Mouse (Mus musculus): Measurements from ENCODE around the gene Anapc2. TPM values are rescaled to one million over a fixed set of nuclear protein-coding genes. Genes with fewer than 3 reads are reported as not detected.

Anapc2 gene
- polyA plus RNA-seq, 2 experiments = 117 to 121 TPM

GRCm38 (mm10) chr2:25264286-25264660 lies 8.0 kb upstream of the Anapc2 start:
- Histone ChIP-seq H3K27me3 (ENCODE audit: control insufficient read depth, insufficient read depth, low read length) (peaks cover 13% of the 10 kb centered on the region; the same call in 1 of the 2 replicates), H3K4me3 (replicated peaks; ENCODE audit: low read length) (no peak overlapping the region), H3K27ac (replicated peaks; ENCODE audit: low read depth, low read length) (no peak overlapping the region), H3K4me1 (ENCODE audit: control insufficient read depth, insufficient read depth, low read length) (peaks cover 11% of the 10 kb centered on the region), H3K9me3 (ENCODE audit: control insufficient read depth, low read length) (no peaks in the 10 kb centered on the region), H3K36me3 (ENCODE audit: control insufficient read depth, insufficient read depth, low read length) (peaks cover 8% of the 10 kb centered on the region), H3K4me2 (replicated peaks; ENCODE audit: low read depth, low read length, severe bottlenecking) (peak overlapping the region; percentile 99; the same call in 1 of the 2 replicates), H3K9ac (ENCODE audit: low read depth, low read length, severe bottlenecking) (0 out of 2 replicates have a peak overlapping the region, but pooled peaks have one; percentile 53)
- TF ChIP-seq POLR2A (IDR thresholded peaks at IDR 0.05; ENCODE audit: borderline replicate concordance, extremely low read depth, insufficient read depth, insufficient read length) = no peak
- WGBS = 74% methylated on average over 5 of the region's 5 CpGs
- no peak for DNase-seq (ENCODE audit: low spot score)
- ATAC-seq (ENCODE audit: low FRiP score, low read depth) = no peak

DNA sequence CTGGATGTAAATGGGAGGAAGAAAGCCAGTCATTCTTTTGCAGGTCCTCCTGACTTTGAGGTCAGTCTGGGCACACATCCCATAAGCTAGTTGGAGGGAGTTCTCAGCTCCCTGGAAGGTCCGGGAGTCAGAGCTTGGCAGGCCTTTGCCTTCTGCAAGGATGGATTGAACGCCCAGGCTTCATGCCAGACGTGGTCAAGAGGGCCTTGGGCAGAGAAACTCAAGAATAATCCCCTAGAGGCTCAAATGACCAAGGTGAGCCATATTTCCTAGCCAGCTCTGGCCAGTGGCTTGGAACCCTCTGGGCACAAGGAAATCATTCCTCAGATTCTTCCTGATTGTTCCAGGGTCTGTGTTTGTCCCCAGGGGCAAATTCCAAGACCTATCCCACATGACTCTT lies 7.4 kb upstream of the Anapc2 start:
- H3K9ac ChIP-seq (ENCODE audit: low read depth, low read length, severe bottlenecking) = no peak overlapping the region; the same call in 1 of the 2 replicates
- no peak overlapping the region for H3K4me2 ChIP-seq (replicated peaks; ENCODE audit: low read depth, low read length, severe bottlenecking)
- TF ChIP-seq POLR2A (IDR thresholded peaks at IDR 0.05; ENCODE audit: borderline replicate concordance, extremely low read depth, insufficient read depth, insufficient read length) = no peak
- no peaks in the 10 kb centered on the region for H3K9me3 ChIP-seq (ENCODE audit: control insufficient read depth, low read length)
- H3K27me3 ChIP-seq (ENCODE audit: control insufficient read depth, insufficient read depth, low read length) = peaks cover 13% of the 10 kb centered on the region; the same call in 1 of the 2 replicates
- H3K4me1 ChIP-seq (ENCODE audit: control insufficient read depth, insufficient read depth, low read length) = peaks cover 11% of the 10 kb centered on the region
- no peak for ATAC-seq (ENCODE audit: low FRiP score, low read depth)
- no peak overlapping the region for H3K27ac ChIP-seq (replicated peaks; ENCODE audit: low read depth, low read length)
- DNase-seq (ENCODE audit: low spot score) = no peak
- 72% methylated on average over 3 of the region's 3 CpGs for WGBS
- H3K36me3 ChIP-seq (ENCODE audit: control insufficient read depth, insufficient read depth, low read length) = peaks cover 14% of the 10 kb centered on the region
- no peak overlapping the region for H3K4me3 ChIP-seq (replicated peaks; ENCODE audit: low read length)

DNA sequence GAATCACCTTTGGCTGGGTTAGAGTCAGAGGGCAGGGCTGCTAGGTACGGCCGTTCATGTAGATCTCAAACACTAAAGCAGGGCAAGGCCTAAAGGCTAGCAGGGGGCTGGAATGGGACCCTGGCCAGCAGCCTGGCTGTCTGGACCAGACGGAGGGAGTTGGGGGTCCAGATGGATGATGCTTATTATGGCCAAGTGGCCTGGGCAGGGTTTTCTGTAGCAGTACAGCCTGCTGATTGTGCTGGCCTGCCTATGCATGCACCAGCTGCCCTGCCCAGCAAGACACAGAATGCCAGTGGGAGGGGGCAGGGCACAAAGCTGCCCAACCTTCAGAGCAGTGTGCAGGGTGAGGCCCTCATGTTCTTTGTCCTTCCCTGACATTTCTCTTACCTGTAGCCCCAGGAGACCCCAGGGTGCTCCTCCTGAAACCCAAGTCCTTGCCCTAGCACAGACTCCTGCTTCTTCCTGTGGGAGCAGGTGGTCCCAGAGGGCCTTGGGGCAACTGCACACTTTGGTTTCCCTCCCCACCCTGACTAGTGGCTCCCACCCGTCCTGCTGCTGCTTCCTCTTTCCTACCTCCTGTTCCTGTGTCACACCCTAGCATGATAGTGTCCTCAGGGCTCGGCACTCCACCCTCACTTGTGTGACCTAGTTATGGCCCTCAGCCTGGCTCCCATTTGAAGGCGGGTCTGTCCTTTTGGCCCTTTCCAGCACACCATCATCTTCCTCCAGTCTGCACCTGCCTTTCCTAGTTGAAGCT lies 6.2 kb upstream of the Anapc2 start:
- H3K27me3 ChIP-seq (ENCODE audit: control insufficient read depth, insufficient read depth, low read length) = peaks cover 13% of the 10 kb centered on the region; the same call in 1 of the 2 replicates
- TF ChIP-seq POLR2A (IDR thresholded peaks at IDR 0.05; ENCODE audit: borderline replicate concordance, extremely low read depth, insufficient read depth, insufficient read length) = no peak
- no peak overlapping the region for H3K27ac ChIP-seq (replicated peaks; ENCODE audit: low read depth, low read length)
- peaks cover 12% of the 10 kb centered on the region for H3K4me1 ChIP-seq (ENCODE audit: control insufficient read depth, insufficient read depth, low read length)
- H3K4me3 ChIP-seq (replicated peaks; ENCODE audit: low read length) = no peak overlapping the region
- H3K36me3 ChIP-seq (ENCODE audit: control insufficient read depth, insufficient read depth, low read length) = peaks cover 26% of the 10 kb centered on the region
- DNase-seq (ENCODE audit: low spot score) = no peak
- no peak overlapping the region; the same call in 1 of the 2 replicates for H3K9ac ChIP-seq (ENCODE audit: low read depth, low read length, severe bottlenecking)
- no peaks in the 10 kb centered on the region for H3K9me3 ChIP-seq (ENCODE audit: control insufficient read depth, low read length)
- no peak overlapping the region for H3K4me2 ChIP-seq (replicated peaks; ENCODE audit: low read depth, low read length, severe bottlenecking)
- WGBS = 62% methylated on average over 6 of the region's 6 CpGs
- no peak for ATAC-seq (ENCODE audit: low FRiP score, low read depth)

GRCm38 (mm10) chr2:25266720-25267119 lies 5.6 kb upstream of the Anapc2 start:
- WGBS = 42% methylated on average over 2 of the region's 2 CpGs
- Histone ChIP-seq H3K4me2 (replicated peaks; ENCODE audit: low read depth, low read length, severe bottlenecking) (no peak overlapping the region), H3K4me1 (ENCODE audit: control insufficient read depth, insufficient read depth, low read length) (peaks cover 17% of the 10 kb centered on the region), H3K9ac (ENCODE audit: low read depth, low read length, severe bottlenecking) (no peak overlapping the region), H3K9me3 (ENCODE audit: control insufficient read depth, low read length) (no peaks in the 10 kb centered on the region), H3K4me3 (replicated peaks; ENCODE audit: low read length) (no peak overlapping the region), H3K27me3 (ENCODE audit: control insufficient read depth, insufficient read depth, low read length) (peaks cover 13% of the 10 kb centered on the region; the same call in 1 of the 2 replicates), H3K27ac (replicated peaks; ENCODE audit: low read depth, low read length) (no peak overlapping the region), H3K36me3 (ENCODE audit: control insufficient read depth, insufficient read depth, low read length) (peaks cover 26% of the 10 kb centered on the region)
- no peak for DNase-seq (ENCODE audit: low spot score)
- no peak for TF ChIP-seq POLR2A (IDR thresholded peaks at IDR 0.05; ENCODE audit: borderline replicate concordance, extremely low read depth, insufficient read depth, insufficient read length)
- no peak for ATAC-seq (ENCODE audit: low FRiP score, low read depth)

GRCm38 (mm10) chr2:25267241-25267640 lies 5.0 kb upstream of the Anapc2 start:
- H3K4me3 ChIP-seq (replicated peaks; ENCODE audit: low read length) = no peak overlapping the region
- ATAC-seq (ENCODE audit: low FRiP score, low read depth) (no peak), DNase-seq (ENCODE audit: low spot score) (no peak)
- H3K4me1 ChIP-seq (ENCODE audit: control insufficient read depth, insufficient read depth, low read length) = peaks cover 17% of the 10 kb centered on the region
- no peaks in the 10 kb centered on the region for H3K9me3 ChIP-seq (ENCODE audit: control insufficient read depth, low read length)
- no peak for TF ChIP-seq POLR2A (IDR thresholded peaks at IDR 0.05; ENCODE audit: borderline replicate concordance, extremely low read depth, insufficient read depth, insufficient read length)
- peaks cover 26% of the 10 kb centered on the region for H3K36me3 ChIP-seq (ENCODE audit: control insufficient read depth, insufficient read depth, low read length)
- H3K27me3 ChIP-seq (ENCODE audit: control insufficient read depth, insufficient read depth, low read length) = peaks cover 13% of the 10 kb centered on the region; the same call in 1 of the 2 replicates
- no peak overlapping the region for H3K9ac ChIP-seq (ENCODE audit: low read depth, low read length, severe bottlenecking)
- no peak overlapping the region for H3K27ac ChIP-seq (replicated peaks; ENCODE audit: low read depth, low read length)
- no peak overlapping the region for H3K4me2 ChIP-seq (replicated peaks; ENCODE audit: low read depth, low read length, severe bottlenecking)

All from limb, embryonic 14.5 days (tissue).